Mouse (Mus musculus): ENCODE results near the gene Hfe. TPM values are rescaled to one million over a fixed set of nuclear protein-coding genes. Genes with fewer than 3 reads are reported as not detected.

Gene Hfe
- 1 to 10 TPM; 1.4 to 2.5 TPM for total RNA-seq (2023)

DNA sequence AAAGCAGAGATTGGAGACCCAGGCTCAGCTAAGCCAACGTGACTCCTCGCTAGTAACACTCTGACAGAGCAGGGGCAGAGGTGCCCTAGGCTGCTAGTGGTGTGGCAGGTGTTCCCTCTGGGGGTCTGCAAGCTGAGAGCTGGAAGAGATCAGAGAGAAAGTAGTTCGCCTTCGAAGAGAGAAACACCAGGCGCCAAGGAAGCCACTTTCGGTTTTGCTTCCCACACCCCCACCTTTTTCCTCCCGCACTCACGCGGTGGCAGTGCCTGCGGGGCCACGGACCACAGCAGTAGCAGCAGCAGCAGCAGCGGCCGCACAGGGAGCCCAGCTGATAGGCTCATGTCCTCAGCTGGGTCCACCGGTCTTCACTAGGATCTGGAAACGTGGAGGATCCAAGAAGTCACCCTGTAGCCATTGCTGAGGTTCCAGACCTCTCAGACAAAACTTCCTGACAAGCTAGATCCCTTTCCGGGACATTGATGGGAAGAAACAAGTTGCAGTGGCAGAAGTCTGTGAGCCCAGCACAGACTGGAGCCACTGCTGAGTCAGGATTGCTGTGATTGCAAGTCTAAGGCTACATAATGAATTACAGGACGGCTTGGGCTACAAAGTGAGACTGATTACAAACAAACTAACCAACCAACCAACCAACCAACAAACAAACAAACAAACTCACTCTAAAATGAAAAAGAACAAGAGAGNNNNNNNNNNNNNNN, at the start of gene Hfe:
Gene Hfe, minus strand, starts transcription at position 481 of the 716 bp plus-strand sequence.

DNA sequence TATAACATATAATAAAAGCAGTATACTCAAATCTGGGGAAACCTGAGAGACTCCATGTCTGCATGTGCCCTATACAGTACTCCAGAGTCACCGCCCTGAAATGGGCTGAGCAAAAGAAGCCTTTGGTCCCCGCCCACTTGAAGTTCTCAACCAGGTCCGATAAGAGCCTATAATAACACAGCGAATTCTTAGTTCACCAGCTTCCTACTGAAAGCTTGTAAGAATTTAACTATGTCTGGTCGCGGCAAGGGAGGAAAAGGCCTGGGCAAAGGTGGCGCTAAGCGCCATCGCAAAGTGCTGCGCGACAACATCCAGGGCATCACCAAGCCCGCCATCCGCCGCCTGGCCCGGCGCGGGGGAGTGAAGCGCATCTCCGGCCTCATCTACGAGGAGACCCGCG, 46.1 kb upstream of the Hfe start, which contains the start of gene Hist1h4b:
Gene Hist1h4b, plus strand, starts transcription at position 224 of the 400 bp plus-strand sequence.

DNA sequence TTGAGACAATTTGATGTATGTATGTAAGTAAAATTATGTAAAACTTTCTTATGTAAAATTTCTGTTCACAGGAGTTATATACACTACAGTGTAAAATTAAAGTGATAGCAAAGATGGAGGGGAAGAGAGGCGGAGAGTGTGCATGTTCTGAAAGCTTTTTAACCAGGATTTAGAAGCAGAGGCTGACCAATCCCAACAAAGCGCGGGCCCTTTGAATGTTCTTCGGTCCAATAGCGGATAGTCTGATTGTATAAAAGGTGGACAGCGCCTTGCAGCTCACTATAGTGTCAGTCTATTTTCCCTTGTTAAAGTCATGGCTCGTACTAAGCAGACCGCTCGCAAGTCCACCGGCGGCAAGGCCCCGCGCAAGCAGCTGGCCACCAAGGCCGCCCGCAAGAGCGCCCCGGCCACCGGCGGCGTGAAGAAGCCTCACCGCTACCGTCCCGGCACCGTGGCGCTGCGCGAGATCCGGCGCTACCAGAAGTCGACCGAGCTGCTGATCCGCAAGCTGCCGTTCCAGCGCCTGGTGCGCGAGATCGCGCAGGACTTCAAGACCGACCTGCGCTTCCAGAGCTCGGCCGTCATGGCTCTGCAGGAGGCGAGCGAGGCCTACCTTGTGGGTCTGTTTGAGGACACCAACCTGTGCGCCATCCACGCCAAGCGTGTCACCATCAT, 41.5 kb upstream of the Hfe start, which contains the start of gene Hist1h3b:
Gene Hist1h3b, plus strand, starts transcription at position 201 of the 675 bp plus-strand sequence.

DNA sequence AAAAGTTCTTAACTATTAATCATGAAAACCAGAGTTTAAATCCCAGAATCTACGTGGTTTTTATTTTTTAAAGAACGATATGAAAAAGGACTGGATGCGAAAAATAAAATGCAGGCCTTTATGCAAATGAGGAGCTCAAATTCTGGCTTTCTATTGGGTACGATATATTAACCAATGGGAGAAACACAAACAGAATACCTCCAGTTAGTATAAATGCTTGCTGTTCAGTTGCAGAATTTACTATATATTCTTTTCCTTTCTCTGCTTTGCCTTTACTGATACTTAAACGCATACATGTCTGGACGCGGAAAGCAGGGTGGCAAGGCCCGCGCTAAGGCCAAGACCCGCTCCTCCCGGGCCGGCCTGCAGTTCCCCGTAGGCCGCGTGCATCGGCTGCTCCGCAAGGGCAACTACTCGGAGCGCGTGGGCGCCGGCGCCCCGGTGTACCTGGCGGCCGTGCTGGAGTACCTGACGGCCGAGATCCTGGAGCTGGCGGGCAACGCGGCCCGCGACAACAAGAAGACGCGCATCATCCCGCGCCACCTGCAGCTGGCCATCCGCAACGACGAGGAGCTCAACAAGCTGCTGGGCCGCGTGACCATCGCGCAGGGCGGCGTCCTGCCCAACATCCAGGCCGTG, 40.3 kb upstream of the Hfe start, which contains the start of gene Hist1h2ab:
Gene Hist1h2ab, plus strand, starts transcription at position 288 of the 639 bp plus-strand sequence.

DNA sequence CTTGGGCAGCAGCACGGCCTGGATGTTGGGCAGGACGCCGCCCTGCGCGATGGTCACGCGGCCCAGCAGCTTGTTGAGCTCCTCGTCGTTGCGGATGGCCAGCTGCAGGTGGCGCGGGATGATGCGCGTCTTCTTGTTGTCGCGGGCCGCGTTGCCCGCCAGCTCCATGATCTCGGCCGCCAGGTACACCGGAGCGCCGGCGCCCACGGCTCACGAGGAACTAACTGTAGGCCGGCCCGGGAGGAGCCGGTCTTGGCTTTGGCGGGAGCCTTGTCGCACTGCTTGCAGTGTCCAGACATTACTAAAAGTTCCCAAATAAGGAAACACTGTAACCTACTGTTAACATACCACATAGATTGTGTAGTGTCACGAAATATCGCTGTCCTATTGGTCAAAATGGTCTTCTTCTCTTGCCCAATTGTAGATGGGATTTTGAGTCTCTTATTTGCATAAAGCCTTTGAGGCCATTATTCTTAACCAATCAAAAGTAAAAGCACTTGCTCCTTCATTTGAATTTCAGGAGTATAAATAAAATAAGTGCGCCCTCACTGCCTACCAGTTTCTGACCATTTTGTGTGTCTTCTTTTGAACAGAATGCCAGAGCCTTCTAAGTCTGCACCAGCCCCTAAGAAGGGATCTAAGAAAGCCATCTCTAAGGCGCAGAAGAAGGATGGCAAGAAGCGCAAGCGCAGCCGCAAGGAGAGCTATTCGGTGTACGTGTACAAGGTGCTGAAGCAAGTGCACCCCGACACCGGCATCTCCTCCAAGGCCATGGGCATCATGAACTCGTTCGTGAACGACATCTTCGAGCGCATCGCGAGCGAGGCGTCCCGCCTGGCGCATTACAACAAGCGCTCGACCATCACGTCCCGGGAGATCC, 35.8 kb upstream of the Hfe start, which contains the start of gene Hist1h2bb:
Gene Hist1h2bb, plus strand, starts transcription at position 534 of the 880 bp plus-strand sequence.

DNA sequence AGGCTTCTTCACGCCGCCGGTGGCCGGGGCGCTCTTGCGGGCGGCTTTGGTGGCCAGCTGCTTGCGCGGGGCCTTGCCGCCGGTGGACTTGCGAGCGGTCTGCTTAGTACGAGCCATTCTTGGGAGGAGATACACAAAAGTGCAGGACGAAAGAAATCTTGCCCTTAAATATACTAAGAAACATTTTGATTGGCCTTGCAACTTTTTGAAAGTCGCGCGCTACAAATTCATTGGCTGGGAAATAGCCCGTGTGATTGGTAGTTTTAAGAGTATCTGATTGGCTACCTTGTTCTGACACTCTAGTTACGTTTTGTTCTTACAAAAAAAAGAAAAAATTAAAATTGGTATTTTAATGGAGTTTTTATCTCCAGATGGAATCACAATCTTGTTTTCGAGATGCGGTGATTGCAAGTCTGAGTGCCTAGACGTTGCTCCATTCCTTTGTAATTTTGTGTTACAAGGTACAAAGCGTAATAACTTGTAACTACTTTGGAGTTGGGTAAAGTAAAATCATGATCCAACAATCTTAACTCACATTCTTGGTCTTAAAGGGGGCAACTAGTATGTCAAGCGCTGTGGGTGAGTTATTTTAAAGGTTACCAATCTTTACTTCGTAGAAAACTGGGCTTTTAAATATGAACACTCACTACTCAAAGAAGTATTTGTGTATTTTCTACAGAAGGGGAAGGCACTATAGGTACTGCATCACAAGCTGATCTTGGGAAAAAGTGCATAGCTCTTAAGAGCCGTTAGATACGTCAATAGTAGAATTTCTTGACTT, 34.9 kb upstream of the Hfe start, which contains the start of gene Hist1h3c:
Gene Hist1h3c, minus strand, starts transcription at position 222 of the 781 bp plus-strand sequence.

DNA sequence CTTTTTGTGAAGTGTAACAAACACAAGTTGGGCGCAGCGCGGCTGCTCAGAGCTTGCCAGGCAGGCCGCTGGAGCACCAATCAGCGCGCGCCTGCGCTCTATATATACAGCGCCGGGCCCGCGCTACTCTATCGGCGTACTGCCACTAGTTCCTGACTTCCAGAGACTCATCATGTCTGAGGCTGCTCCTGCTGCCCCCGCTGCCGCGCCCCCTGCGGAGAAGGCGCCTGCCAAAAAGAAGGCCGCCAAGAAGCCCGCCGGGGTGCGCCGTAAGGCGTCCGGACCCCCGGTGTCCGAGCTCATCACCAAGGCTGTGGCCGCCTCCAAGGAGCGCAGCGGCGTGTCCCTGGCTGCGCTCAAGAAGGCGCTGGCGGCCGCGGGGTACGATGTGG, 28.0 kb upstream of the Hfe start, which contains the start of gene Hist1h1c:
Gene Hist1h1c, plus strand, starts transcription at position 132 of the 392 bp plus-strand sequence.

DNA sequence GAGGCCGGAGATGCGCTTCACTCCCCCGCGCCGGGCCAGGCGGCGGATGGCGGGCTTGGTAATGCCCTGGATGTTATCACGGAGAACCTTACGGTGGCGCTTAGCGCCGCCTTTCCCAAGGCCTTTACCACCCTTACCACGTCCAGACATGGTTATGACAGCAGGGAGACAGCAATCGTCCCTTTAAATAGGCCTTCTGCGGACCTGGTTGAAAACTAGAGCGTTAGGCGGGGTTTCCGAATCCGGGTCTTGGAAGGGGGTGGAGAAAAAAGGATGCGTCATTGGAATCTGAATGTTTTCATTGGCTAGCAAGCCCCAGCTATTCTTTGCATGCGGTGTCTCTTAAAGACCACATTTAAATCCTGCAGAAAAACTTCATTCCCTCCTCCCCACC, 12.4 kb downstream of the Hfe start, which contains the start of gene Hist1h4c:
Gene Hist1h4c, minus strand, starts transcription at position 155 of the 394 bp plus-strand sequence.

DNA sequence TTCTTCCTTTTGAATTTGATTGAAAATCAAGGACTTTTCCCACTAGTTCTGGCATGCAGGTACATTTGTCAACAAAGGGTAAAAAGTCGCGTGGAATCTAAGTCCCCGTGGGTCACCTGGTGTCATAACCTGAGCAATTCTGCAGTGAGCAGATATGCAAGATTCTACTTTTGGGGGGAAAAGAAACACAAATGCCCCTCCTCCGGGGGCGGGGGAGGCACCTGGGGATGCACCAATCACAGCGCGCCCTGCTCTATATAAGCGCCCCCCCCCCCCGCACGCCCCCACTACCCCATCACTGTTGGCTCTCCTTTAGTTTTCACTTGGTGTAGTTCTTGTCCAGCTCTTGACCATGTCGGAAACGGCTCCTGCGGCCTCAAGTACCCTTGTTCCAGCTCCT, 15.1 kb downstream of the Hfe start, which contains the start of gene Hist1h1t:
Gene Hist1h1t, plus strand, starts transcription at position 301 of the 400 bp plus-strand sequence.

DNA sequence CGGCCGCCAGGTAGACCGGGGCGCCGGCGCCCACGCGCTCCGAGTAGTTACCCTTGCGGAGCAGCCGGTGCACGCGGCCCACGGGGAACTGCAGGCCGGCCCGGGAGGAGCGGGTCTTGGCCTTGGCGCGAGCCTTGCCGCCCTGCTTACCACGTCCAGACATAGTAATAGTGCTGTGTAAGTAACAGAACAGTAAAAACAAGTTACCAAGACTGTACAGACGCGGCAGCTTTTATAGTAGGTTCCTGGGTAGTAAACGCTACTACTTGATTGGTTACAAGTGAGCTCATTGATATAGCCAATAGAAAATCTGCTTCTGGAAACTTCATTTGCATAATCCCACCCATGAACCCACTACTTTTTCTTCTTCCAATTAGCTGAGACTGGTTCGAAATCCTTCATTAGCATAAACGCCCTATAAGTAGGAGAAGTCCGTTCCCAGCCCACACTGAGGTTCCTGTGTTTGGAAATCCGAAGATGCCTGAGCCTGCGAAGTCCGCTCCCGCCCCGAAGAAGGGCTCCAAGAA, 26.8 kb downstream of the Hfe start, which contains the start of the genes Hist1h2ac and Hist1h2bc:
Gene Hist1h2ac, minus strand, starts transcription at position 194 of the 527 bp plus-strand sequence.
Gene Hist1h2bc, plus strand, starts transcription at position 445 of the 527 bp plus-strand sequence.

Other genes starting within 250 kb of the Hfe start
- gene Btn1a1, start 245.0 kb downstream of the Hfe start, total RNA-seq (2023): not detected
- not detected for gene Btn2a2, start 222.0 kb downstream of the Hfe start, total RNA-seq (2023)
- 100 to 1,000 TPM; 263 to 347 TPM for gene Hist1h4h, start 179.8 kb downstream of the Hfe start, total RNA-seq (2023)
- gene Hist1h2af, start 176.9 kb downstream of the Hfe start, total RNA-seq (2023): 10 to 100 TPM; 25.3 to 89.5 TPM
- gene Hist1h3g, start 175.4 kb downstream of the Hfe start, total RNA-seq (2023): 10 to 100 TPM; 15.6 to 26.1 TPM
- gene Hist1h2bh, start 167.5 kb downstream of the Hfe start, total RNA-seq (2023): 10 to 100 TPM in 1 of 2 experiments, 1 to 10 TPM in 1; 7.0 to 13.4 TPM
- gene Hist1h3f, start 166.8 kb downstream of the Hfe start, total RNA-seq (2023): 10 to 100 TPM; 62.8 to 92.1 TPM
- gene Hist1h4f, start 159.2 kb downstream of the Hfe start, total RNA-seq (2023): 100 to 1,000 TPM in 1 of 2 experiments, 10 to 100 TPM in 1; 83.0 to 211 TPM
- gene Hist1h1d, start 157.6 kb downstream of the Hfe start, total RNA-seq (2023): 10 to 100 TPM in 1 of 2 experiments, 1 to 10 TPM in 1; 7.2 to 15.8 TPM
- gene Hist1h3e, start 148.5 kb downstream of the Hfe start, total RNA-seq (2023): 100 to 1,000 TPM; 113 to 162 TPM
- 10 to 100 TPM; 10.2 to 27.9 TPM for gene Hist1h2ae, start 139.6 kb downstream of the Hfe start, total RNA-seq (2023)
- 100 to 1,000 TPM; 171 to 249 TPM for gene Hist1h2bg, start 139.5 kb downstream of the Hfe start, total RNA-seq (2023)
- 100 to 1,000 TPM in 1 of 2 experiments, 10 to 100 TPM in 1; 79.7 to 145 TPM for gene Hist1h2bf, start 136.7 kb downstream of the Hfe start, total RNA-seq (2023)
- gene Hist1h2ad, start 136.5 kb downstream of the Hfe start, total RNA-seq (2023): 1 to 10 TPM in 1 of 2 experiments, not detected in 1; 10.0 TPM
- 10 to 100 TPM in 1 of 2 experiments, 1 to 10 TPM in 1; 4.9 to 12.6 TPM for gene Hist1h3d, start 135.1 kb downstream of the Hfe start, total RNA-seq (2023)
- gene Hist1h4d, start 129.3 kb downstream of the Hfe start, total RNA-seq (2023): 100 to 1,000 TPM; 122 to 174 TPM
- 10 to 100 TPM; 16.7 to 27.0 TPM for gene Hist1h2be, start 89.7 kb downstream of the Hfe start, total RNA-seq (2023)
- gene Hist1h1e, start 88.3 kb downstream of the Hfe start, total RNA-seq (2023): 100 to 1,000 TPM; 103 to 169 TPM
- gene Hist1h2ac, start 26.9 kb downstream of the Hfe start, total RNA-seq (2023): 10 to 100 TPM; 10.3 to 12.2 TPM
- gene Hist1h2bc, start 26.7 kb downstream of the Hfe start, total RNA-seq (2023): 10 to 100 TPM in 1 of 2 experiments, 1 to 10 TPM in 1; 8.2 to 15.2 TPM
- gene Hist1h1t, start 15.0 kb downstream of the Hfe start, total RNA-seq (2023): not detected
- 100 to 1,000 TPM; 113 to 135 TPM for gene Hist1h4c, start 12.4 kb downstream of the Hfe start, total RNA-seq (2023)
- 100 to 1,000 TPM; 569 to 655 TPM for gene Hist1h1c, start 28.0 kb upstream of the Hfe start, total RNA-seq (2023)
- 10 to 100 TPM in 1 of 2 experiments, 1 to 10 TPM in 1; 9.0 to 44.3 TPM for gene Hist1h3c, start 34.7 kb upstream of the Hfe start, total RNA-seq (2023)
- gene Hist1h2bb, start 35.9 kb upstream of the Hfe start, total RNA-seq (2023): 10 to 100 TPM; 34.2 to 89.5 TPM
- gene Hist1h2ab, start 40.3 kb upstream of the Hfe start, total RNA-seq (2023): 100 to 1,000 TPM in 1 of 2 experiments, 10 to 100 TPM in 1; 38.6 to 105 TPM
- 100 to 1,000 TPM in 1 of 2 experiments, 10 to 100 TPM in 1; 28.4 to 127 TPM for gene Hist1h3b, start 41.4 kb upstream of the Hfe start, total RNA-seq (2023)
- gene Hist1h4b, start 46.2 kb upstream of the Hfe start, total RNA-seq (2023): 100 to 1,000 TPM in 1 of 2 experiments, 10 to 100 TPM in 1; 24.4 to 105 TPM
- 100 to 1,000 TPM in 1 of 2 experiments, 10 to 100 TPM in 1; 85.2 to 131 TPM for gene Hist1h4a, start 50.4 kb upstream of the Hfe start, total RNA-seq (2023)
- gene Hist1h3a, start 51.5 kb upstream of the Hfe start, total RNA-seq (2023): 100 to 1,000 TPM; 140 to 197 TPM
- 10 to 100 TPM; 23.6 to 46.7 TPM for gene Hist1h1a, start 52.8 kb upstream of the Hfe start, total RNA-seq (2023)
- gene Trim38, start 59.1 kb upstream of the Hfe start, total RNA-seq (2023): not detected
- gene Slc17a2, start 96.1 kb upstream of the Hfe start, total RNA-seq (2023): not detected
- gene Slc17a3, start 128.6 kb upstream of the Hfe start, total RNA-seq (2023): not detected
- not detected for gene Slc17a1, start 156.9 kb upstream of the Hfe start, total RNA-seq (2023)
- gene Slc17a4, start 204.2 kb upstream of the Hfe start, total RNA-seq (2023): not detected
- not detected for gene Hist1h2ba, start 223.3 kb upstream of the Hfe start, total RNA-seq (2023)
- gene Hist1h2aa, start 223.6 kb upstream of the Hfe start, total RNA-seq (2023): not detected